Mouse (Mus musculus) heart, embryonic 10.5 days (tissue): ENCODE data around the gene Mrpl4. TPM values are rescaled to one million over a fixed set of nuclear protein-coding genes. Genes with fewer than 3 reads are reported as not detected.
"Not testable (repeated sequence)": the region's sequence is repeated elsewhere in the genome, so short reads cannot be mapped to it uniquely, and the experiment has no call there.

Experiments
- DNase-seq: peaks from one replicate; pipeline ENCODE4 v3.0.0-alpha.2; 2017; ENCODE audit warnings: low spot score
- H3K27ac ChIP-seq: fragments of 300-500 bp; sonication (generic); 2 replicates; pipeline ENCODE4 v1.5.1; 2016; ENCODE audit warnings: mild to moderate bottlenecking
- H3K27me3 ChIP-seq: fragments of 300-500 bp; sonication (generic); 2 replicates; pipeline ENCODE4 v1.6.1; 2016; ENCODE audit warnings: mild to moderate bottlenecking; ENCODE audit not compliant: poor library complexity, insufficient read depth, severe bottlenecking
- H3K36me3 ChIP-seq: fragments of 300-500 bp; sonication (generic); 2 replicates; pipeline ENCODE4 v1.6.1; 2016; ENCODE audit warnings: mild to moderate bottlenecking, moderate library complexity
- H3K4me1 ChIP-seq: fragments of 300-500 bp; sonication (generic); 2 replicates; pipeline ENCODE4 v1.6.1; 2016; ENCODE audit warnings: mild to moderate bottlenecking
- H3K4me3 ChIP-seq: fragments of 300-500 bp; sonication (generic); 2 replicates; pipeline ENCODE4 v1.5.1; 2016; ENCODE audit warnings: mild to moderate bottlenecking, moderate library complexity
- H3K9me3 ChIP-seq: fragments of 300-500 bp; sonication (generic); 2 replicates; pipeline ENCODE4 v1.6.1; 2016; ENCODE audit warnings: mild to moderate bottlenecking, moderate library complexity
- whole genome bisulfite sequencing: fragments of 180-500 bp; shearing (Covaris S2); methylation state at CpG from one replicate; pipeline ENCODE4 v1.1.7; 2016; 5-methylcytosine and 5-hydroxymethylcytosine counted together
- microRNA counts: library from miRNA; unstranded; fragments of <30 nt; microRNA quantifications from one replicate; lab custom pipeline; 2017
- microRNA-seq: library from miRNA; unstranded; fragments of <30 nt; microRNA quantifications from one replicate; pipeline ENCODE4, GENCODE M21; 2017
- polyA plus RNA-seq: library from polyadenylated mRNA; unstranded; fragments of >200 nt; fragmentation: Nextera tagmentation; extraction: Ambion mirVana; gene quantifications from 2 replicates; pipeline ENCODE4 v1.2.1, GENCODE M21; 2016

The Mrpl4 gene
- polyA plus RNA-seq, 1 experiment from 2014 or later: 162 TPM

GRCm38 (mm10) chr9:21039779-21040178, 37.2 kb downstream of the Mrpl4 start:
- 78% methylated on average over 3 of the region's 3 CpGs for WGBS
- Histone ChIP-seq H3K4me1 (peaks cover 39% of the 10 kb centered on the region), H3K4me3 (no peak overlapping the region), H3K27me3 (peaks cover 69% of the 10 kb centered on the region), H3K9me3 (no peaks in the 10 kb centered on the region), H3K36me3 (no peaks in the 10 kb centered on the region), H3K27ac (no peak overlapping the region)
- DNase-seq: no peak

- H3K4me1 ChIP-seq: peaks cover 27% of the 10 kb centered on the region
- H3K4me3 ChIP-seq: no peak overlapping the region
- peaks cover 54% of the 10 kb centered on the region for H3K27me3 ChIP-seq
- H3K36me3 ChIP-seq: no peaks in the 10 kb centered on the region
- no peaks in the 10 kb centered on the region for H3K9me3 ChIP-seq
- WGBS: 43% methylated on average over 4 of the region's 4 CpGs
- DNase-seq: no peak
- no peak overlapping the region for H3K27ac ChIP-seq
Observed at GRCm38 (mm10) chr9:21041308-21041707, 38.8 kb downstream of the Mrpl4 start.

- 72% methylated on average over 4 of the region's 4 CpGs for WGBS
- Histone ChIP-seq H3K4me3 (no peak overlapping the region), H3K27ac (no peak overlapping the region), H3K4me1 (peaks cover 9% of the 10 kb centered on the region), H3K27me3 (peaks cover 31% of the 10 kb centered on the region), H3K9me3 (no peaks in the 10 kb centered on the region), H3K36me3 (no peaks in the 10 kb centered on the region)
- no peak for DNase-seq
Observed at GRCm38 (mm10) chr9:21043563-21043962, 41.0 kb downstream of the Mrpl4 start.

- H3K27me3 ChIP-seq: peaks cover 19% of the 10 kb centered on the region
- 56% methylated on average over 1 of the region's 1 CpGs for WGBS
- not testable (repeated sequence) for H3K27ac ChIP-seq, H3K36me3 ChIP-seq, H3K4me1 ChIP-seq, H3K4me3 ChIP-seq, H3K9me3 ChIP-seq, DNase-seq
Observed at GRCm38 (mm10) chr9:21044785-21045184, 42.2 kb downstream of the Mrpl4 start.

- 74% methylated on average over 3 of the region's 3 CpGs for WGBS
- H3K27ac ChIP-seq: no peak overlapping the region
- H3K36me3 ChIP-seq: no peaks in the 10 kb centered on the region
- H3K9me3 ChIP-seq: no peaks in the 10 kb centered on the region
- no peak overlapping the region for H3K4me3 ChIP-seq
- DNase-seq: no peak
- peaks cover 15% of the 10 kb centered on the region for H3K27me3 ChIP-seq
- H3K4me1 ChIP-seq: peaks cover 7% of the 10 kb centered on the region; the same call in 1 of the 2 replicates
Observed at GRCm38 (mm10) chr9:21045235-21045634, 42.7 kb downstream of the Mrpl4 start.

- no peaks in the 10 kb centered on the region for H3K36me3 ChIP-seq
- no peak overlapping the region for H3K27ac ChIP-seq
- peaks cover 23% of the 10 kb centered on the region for H3K27me3 ChIP-seq
- H3K9me3 ChIP-seq: no peaks in the 10 kb centered on the region
- no peak overlapping the region for H3K4me3 ChIP-seq
- no peak for DNase-seq
- 60% methylated on average over 10 of the region's 10 CpGs for WGBS
- peaks cover 4% of the 10 kb centered on the region for H3K4me1 ChIP-seq
Observed at GRCm38 (mm10) chr9:21051578-21051977, 49.0 kb downstream of the Mrpl4 start.

MicroRNAs within 50 kb of the gene (microRNA counts, 519-probe panel; counts per million panel counts)
- 4,990 counts per million, percentile 37 among the panel's probes with 10 or more counts for microRNA mmu-miR-1900 (lab: Ali Mortazavi, UCI)

Small RNAs within 50 kb of the gene (microRNA-seq; reads per million reads assigned to microRNA genes)
- not detected for gene Mir1900

Other genes with a start within 250 kb of the Mrpl4 start
- gene Col5a3, start 187.7 kb upstream of the Mrpl4 start, polyA plus RNA-seq: 0.06 and 0.11 TPM in 2 replicates
- not detected in 2 replicates for gene Rdh8, start 184.2 kb upstream of the Mrpl4 start, polyA plus RNA-seq
- 2.5 and 3.0 TPM in 2 replicates for gene A230050P20Rik, start 134.1 kb upstream of the Mrpl4 start, polyA plus RNA-seq
- gene Angptl6, start 123.0 kb upstream of the Mrpl4 start, polyA plus RNA-seq: 3.5 and 7.2 TPM in 2 replicates
- 66.0 and 95.8 TPM in 2 replicates for gene Ppan, start 114.6 kb upstream of the Mrpl4 start, polyA plus RNA-seq
- gene Eif3g, start 104.1 kb upstream of the Mrpl4 start, polyA plus RNA-seq: 327 and 389 TPM in 2 replicates
- 105 and 110 TPM in 2 replicates for gene Dnmt1, start 42.9 kb upstream of the Mrpl4 start, polyA plus RNA-seq
- 25.1 and 34.6 TPM in 2 replicates for gene S1pr2, start 26.0 kb upstream of the Mrpl4 start, polyA plus RNA-seq
- 7.7 and 9.7 TPM in 2 replicates for gene Icam1, start 13.2 kb downstream of the Mrpl4 start, polyA plus RNA-seq
- 15.2 and 19.9 TPM in 2 replicates for gene Icam4, start 26.6 kb downstream of the Mrpl4 start, polyA plus RNA-seq
- 0.06 and 0.09 TPM in 2 replicates for gene Icam5, start 29.3 kb downstream of the Mrpl4 start, polyA plus RNA-seq
- 1.0 and 1.9 TPM in 2 replicates for gene Zglp1, start 64.4 kb downstream of the Mrpl4 start, polyA plus RNA-seq
- 0.25 and 0.79 TPM in 2 replicates for gene Gm49373, start 70.4 kb downstream of the Mrpl4 start, polyA plus RNA-seq
- gene Fdx1l, start 70.9 kb downstream of the Mrpl4 start, polyA plus RNA-seq: 64.6 and 79.5 TPM in 2 replicates
- 3.2 and 3.4 TPM in 2 replicates for gene Gm38431, start 89.3 kb downstream of the Mrpl4 start, polyA plus RNA-seq
- gene Raver1, start 89.3 kb downstream of the Mrpl4 start, polyA plus RNA-seq: 76.7 and 83.9 TPM in 2 replicates
- 12.6 and 16.5 TPM in 2 replicates for gene Tyk2, start 128.5 kb downstream of the Mrpl4 start, polyA plus RNA-seq
- gene Cdc37, start 147.2 kb downstream of the Mrpl4 start, polyA plus RNA-seq: 286 and 333 TPM in 2 replicates
- gene Pde4a, start 163.0 kb downstream of the Mrpl4 start, polyA plus RNA-seq: 7.5 and 9.0 TPM in 2 replicates
- 51.4 and 52.4 TPM in 2 replicates for gene Keap1, start 236.6 kb downstream of the Mrpl4 start, polyA plus RNA-seq
- 0.46 and 0.47 TPM in 2 replicates for gene S1pr5, start 245.7 kb downstream of the Mrpl4 start, polyA plus RNA-seq